Mouse (Mus musculus): ENCODE data around the gene Cacna2d2. TPM values are rescaled to one million over a fixed set of nuclear protein-coding genes. Genes with fewer than 3 reads are reported as not detected.

Cacna2d2 gene
- polyA plus RNA-seq, 1 experiment from 2014 or later: 0.35 TPM

DNA sequence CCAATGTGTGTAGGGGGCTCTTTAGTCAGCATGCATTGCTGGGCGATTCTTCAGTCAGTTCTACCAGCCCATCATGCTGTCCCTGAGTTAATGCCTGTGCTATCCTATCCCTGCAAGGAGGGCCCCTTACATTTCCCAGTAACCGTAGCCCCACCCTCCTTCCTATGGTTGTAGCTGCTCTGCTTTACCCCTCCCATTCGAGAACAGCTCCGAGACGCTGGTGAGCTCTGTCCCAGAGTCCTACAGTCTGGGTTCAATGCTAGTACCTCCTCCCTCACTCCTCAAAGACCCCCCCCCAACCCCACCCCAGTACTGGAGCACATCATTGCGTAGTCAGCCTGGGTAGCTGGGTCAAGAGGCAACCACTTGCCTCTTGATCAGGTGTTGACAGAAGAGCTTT lies 35.4 kb downstream of the Cacna2d2 start:
- Histone ChIP-seq H3K9ac (ENCODE audit: low read length) (no peak overlapping the region), H3K4me2 (ENCODE audit: low read length) (no peak overlapping the region), H3K27me3 (replicated peaks; ENCODE audit: control insufficient read depth, insufficient read depth, low read length) (no peaks in the 10 kb centered on the region), H3K4me3 (ENCODE audit: low read depth, low read length) (no peak overlapping the region), H3K9me3 (ENCODE audit: control insufficient read depth, low read length) (no peaks in the 10 kb centered on the region), H3K27ac (ENCODE audit: low read depth) (no peak overlapping the region), H3K36me3 (ENCODE audit: control insufficient read depth, insufficient read depth, low read length) (no peaks in the 10 kb centered on the region), H3K4me1 (replicated peaks; ENCODE audit: control insufficient read depth, insufficient read depth, low read length) (peaks cover 13% of the 10 kb centered on the region; the same call in 1 of the 2 replicates)
- DNase-seq (ENCODE audit: low spot score) (no peak), ATAC-seq (replicated peaks; ENCODE audit: low FRiP score, low TSS enrichment, low read depth) (0 out of 2 replicates have a peak, but pooled peaks have one; percentile 40)
- 18% methylated on average over 6 of the region's 6 CpGs for WGBS

DNA sequence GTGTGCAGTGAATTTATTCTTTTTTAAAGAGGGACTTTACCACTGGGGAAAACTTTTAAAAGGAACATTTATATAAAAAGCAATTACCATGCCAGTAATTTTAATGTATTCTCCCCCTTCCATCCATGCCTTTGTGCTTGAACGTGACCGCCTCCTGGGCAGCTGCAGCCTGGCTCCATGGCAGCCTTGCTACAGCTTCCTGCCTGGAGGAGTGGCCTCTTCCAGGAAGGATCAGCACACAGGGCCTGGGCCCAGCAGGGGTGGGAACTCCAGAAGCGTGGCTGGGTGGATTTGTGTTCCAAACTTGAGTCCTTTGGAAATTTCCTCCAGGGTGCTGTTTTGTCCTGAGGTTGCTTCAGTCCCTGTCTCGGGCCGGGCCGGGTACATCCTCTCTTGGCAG lies 35.9 kb downstream of the Cacna2d2 start:
- Histone ChIP-seq H3K4me1 (replicated peaks; ENCODE audit: control insufficient read depth, insufficient read depth, low read length) (peaks cover 13% of the 10 kb centered on the region; the same call in 1 of the 2 replicates), H3K4me3 (ENCODE audit: low read depth, low read length) (no peak overlapping the region), H3K27me3 (replicated peaks; ENCODE audit: control insufficient read depth, insufficient read depth, low read length) (no peaks in the 10 kb centered on the region), H3K4me2 (ENCODE audit: low read length) (no peak overlapping the region), H3K27ac (ENCODE audit: low read depth) (no peak overlapping the region), H3K9me3 (ENCODE audit: control insufficient read depth, low read length) (no peaks in the 10 kb centered on the region), H3K36me3 (ENCODE audit: control insufficient read depth, insufficient read depth, low read length) (no peaks in the 10 kb centered on the region), H3K9ac (ENCODE audit: low read length) (no peak overlapping the region)
- DNase-seq (ENCODE audit: low spot score) (no peak), ATAC-seq (replicated peaks; ENCODE audit: low FRiP score, low TSS enrichment, low read depth) (no peak)
- 42% methylated on average over 6 of the region's 6 CpGs for WGBS

DNA sequence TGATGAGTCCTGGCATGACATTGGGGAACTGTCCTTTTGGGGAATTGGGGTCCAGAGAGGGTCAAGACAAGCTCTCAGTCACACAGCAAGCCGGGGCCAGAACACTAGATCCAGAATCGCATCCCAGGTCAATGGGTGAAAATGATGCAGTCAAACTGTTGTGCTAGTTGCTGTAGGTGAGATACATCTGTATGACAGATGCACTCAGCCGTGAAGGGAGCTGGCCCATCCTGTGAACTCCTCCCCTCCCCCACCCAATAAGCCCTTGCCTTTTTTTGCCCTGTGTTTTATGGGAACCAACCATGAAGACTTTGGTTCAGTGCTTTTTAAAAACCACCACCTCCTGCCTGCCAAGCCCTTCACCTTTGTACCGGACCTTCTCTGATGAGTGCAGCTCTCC lies 43.5 kb downstream of the Cacna2d2 start:
- Histone ChIP-seq H3K4me3 (ENCODE audit: low read depth, low read length) (no peak overlapping the region), H3K27me3 (replicated peaks; ENCODE audit: control insufficient read depth, insufficient read depth, low read length) (no peaks in the 10 kb centered on the region), H3K27ac (ENCODE audit: low read depth) (no peak overlapping the region), H3K4me2 (ENCODE audit: low read length) (no peak overlapping the region), H3K9ac (ENCODE audit: low read length) (no peak overlapping the region), H3K36me3 (ENCODE audit: control insufficient read depth, insufficient read depth, low read length) (no peaks in the 10 kb centered on the region), H3K4me1 (replicated peaks; ENCODE audit: control insufficient read depth, insufficient read depth, low read length) (no peaks in the 10 kb centered on the region), H3K9me3 (ENCODE audit: control insufficient read depth, low read length) (no peaks in the 10 kb centered on the region)
- DNase-seq (ENCODE audit: low spot score) (no peak), ATAC-seq (replicated peaks; ENCODE audit: low FRiP score, low TSS enrichment, low read depth) (no peak)
- WGBS: 73% methylated on average over 4 of the region's 4 CpGs

DNA sequence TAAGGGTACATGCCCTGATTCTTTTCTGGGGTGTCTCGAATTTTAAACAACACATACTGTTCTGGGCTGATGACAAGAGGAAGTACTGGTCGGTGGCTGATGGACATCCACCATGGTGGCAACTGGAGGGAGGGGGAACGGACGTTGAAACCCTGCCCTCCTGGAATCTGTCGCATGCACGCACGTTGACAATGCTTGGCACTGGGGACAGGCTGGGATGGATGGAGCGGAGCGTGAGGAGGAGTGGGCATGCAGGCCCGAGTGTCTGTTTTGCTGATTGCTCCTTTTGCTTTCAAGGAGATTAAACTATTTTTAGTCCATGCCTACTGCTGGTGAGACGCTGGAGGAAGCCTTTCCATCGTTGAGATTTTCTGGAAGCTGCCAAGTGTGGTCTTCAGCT lies 43.9 kb downstream of the Cacna2d2 start:
- ATAC-seq (replicated peaks; ENCODE audit: low FRiP score, low TSS enrichment, low read depth) (no peak), DNase-seq (ENCODE audit: low spot score) (no peak)
- WGBS: 65% methylated on average over 12 of the region's 12 CpGs
- Histone ChIP-seq H3K4me1 (replicated peaks; ENCODE audit: control insufficient read depth, insufficient read depth, low read length) (no peaks in the 10 kb centered on the region), H3K27me3 (replicated peaks; ENCODE audit: control insufficient read depth, insufficient read depth, low read length) (no peaks in the 10 kb centered on the region), H3K9ac (ENCODE audit: low read length) (no peak overlapping the region), H3K27ac (ENCODE audit: low read depth) (no peak overlapping the region), H3K9me3 (ENCODE audit: control insufficient read depth, low read length) (no peaks in the 10 kb centered on the region), H3K4me2 (ENCODE audit: low read length) (no peak overlapping the region), H3K36me3 (ENCODE audit: control insufficient read depth, insufficient read depth, low read length) (no peaks in the 10 kb centered on the region), H3K4me3 (ENCODE audit: low read depth, low read length) (no peak overlapping the region)

DNA sequence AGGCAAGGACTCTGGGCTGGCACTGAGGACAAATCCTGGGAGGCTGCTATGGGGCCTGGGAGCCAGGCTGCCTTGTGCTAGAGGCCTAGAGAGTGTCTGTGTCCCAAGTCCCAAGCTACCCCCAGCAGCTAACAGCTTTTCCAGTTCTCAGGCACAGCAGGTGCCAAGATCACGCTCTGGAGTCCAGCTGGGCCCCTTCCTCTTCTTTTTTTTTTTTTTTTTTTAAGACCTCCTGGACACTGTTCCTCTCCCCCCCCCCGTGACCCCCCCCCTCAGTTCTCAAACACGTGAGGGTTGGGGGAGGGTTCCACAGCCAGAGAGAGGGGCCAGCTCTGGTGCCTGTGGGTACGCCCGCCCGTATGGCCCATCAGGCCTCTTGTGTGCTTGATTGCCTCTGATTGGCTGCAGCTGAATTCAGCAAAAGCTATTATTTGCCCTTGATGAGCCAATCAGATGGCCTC lies 45.6 kb downstream of the Cacna2d2 start:
- H3K9me3 ChIP-seq (ENCODE audit: control insufficient read depth, low read length): no peaks in the 10 kb centered on the region
- no peaks in the 10 kb centered on the region for H3K4me1 ChIP-seq (replicated peaks; ENCODE audit: control insufficient read depth, insufficient read depth, low read length)
- H3K9ac ChIP-seq (ENCODE audit: low read length): no peak overlapping the region
- H3K4me2 ChIP-seq (ENCODE audit: low read length): no peak overlapping the region
- H3K27me3 ChIP-seq (replicated peaks; ENCODE audit: control insufficient read depth, insufficient read depth, low read length): no peaks in the 10 kb centered on the region
- H3K27ac ChIP-seq (ENCODE audit: low read depth): no peak overlapping the region
- no peak for ATAC-seq (replicated peaks; ENCODE audit: low FRiP score, low TSS enrichment, low read depth)
- no peak overlapping the region for H3K4me3 ChIP-seq (ENCODE audit: low read depth, low read length)
- H3K36me3 ChIP-seq (ENCODE audit: control insufficient read depth, insufficient read depth, low read length): no peaks in the 10 kb centered on the region
- no peak for DNase-seq (ENCODE audit: low spot score)
- 38% methylated on average over 4 of the region's 6 CpGs for WGBS

DNA sequence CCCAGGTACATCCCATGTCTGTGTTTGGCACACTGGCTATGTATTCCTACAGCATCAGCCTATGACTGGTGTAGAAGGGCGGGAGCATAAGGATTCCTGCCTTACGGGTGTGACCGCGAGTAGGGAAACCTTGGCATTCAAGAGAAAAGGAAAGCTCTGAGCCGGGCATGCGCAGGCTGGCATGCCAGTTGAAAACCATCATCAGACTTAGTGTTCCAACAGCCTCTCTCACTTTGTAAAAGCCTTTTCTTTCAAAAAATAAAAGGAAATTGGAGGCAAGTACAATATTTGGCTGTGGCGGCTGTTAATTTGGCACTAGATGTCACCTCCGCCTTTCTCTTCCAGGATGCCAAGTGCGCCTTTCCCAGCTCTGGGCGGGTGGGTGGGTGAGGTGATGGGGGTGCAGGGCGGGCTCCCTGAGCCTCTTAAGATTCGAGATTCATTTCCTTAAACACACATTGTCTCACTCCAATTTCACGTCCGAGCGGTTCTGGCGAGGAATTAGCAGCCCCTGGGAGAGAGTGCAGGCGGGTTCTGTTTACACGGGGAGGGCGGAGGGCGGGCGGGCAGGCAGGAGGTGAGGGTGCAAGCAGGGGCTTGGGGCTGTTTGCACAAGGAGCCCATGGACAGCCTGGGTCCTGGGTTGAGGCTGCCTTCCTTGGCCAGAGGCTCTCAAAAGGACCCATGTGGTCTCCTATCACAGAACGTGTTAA lies 49.5 kb downstream of the Cacna2d2 start:
- no peak for DNase-seq (ENCODE audit: low spot score)
- H3K27me3 ChIP-seq (replicated peaks; ENCODE audit: control insufficient read depth, insufficient read depth, low read length): no peaks in the 10 kb centered on the region
- H3K27ac ChIP-seq (ENCODE audit: low read depth): no peak overlapping the region
- no peak overlapping the region for H3K9ac ChIP-seq (ENCODE audit: low read length)
- H3K36me3 ChIP-seq (ENCODE audit: control insufficient read depth, insufficient read depth, low read length): no peaks in the 10 kb centered on the region
- no peaks in the 10 kb centered on the region for H3K9me3 ChIP-seq (ENCODE audit: control insufficient read depth, low read length)
- 32% methylated on average over 22 of the region's 22 CpGs for whole genome bisulfite sequencing
- no peak overlapping the region for H3K4me3 ChIP-seq (ENCODE audit: low read depth, low read length)
- ATAC-seq (replicated peaks; ENCODE audit: low FRiP score, low TSS enrichment, low read depth): peak; percentile 10; the same call in 1 of the 2 replicates
- no peaks in the 10 kb centered on the region for H3K4me1 ChIP-seq (replicated peaks; ENCODE audit: control insufficient read depth, insufficient read depth, low read length)
- H3K4me2 ChIP-seq (ENCODE audit: low read length): no peak overlapping the region

DNA sequence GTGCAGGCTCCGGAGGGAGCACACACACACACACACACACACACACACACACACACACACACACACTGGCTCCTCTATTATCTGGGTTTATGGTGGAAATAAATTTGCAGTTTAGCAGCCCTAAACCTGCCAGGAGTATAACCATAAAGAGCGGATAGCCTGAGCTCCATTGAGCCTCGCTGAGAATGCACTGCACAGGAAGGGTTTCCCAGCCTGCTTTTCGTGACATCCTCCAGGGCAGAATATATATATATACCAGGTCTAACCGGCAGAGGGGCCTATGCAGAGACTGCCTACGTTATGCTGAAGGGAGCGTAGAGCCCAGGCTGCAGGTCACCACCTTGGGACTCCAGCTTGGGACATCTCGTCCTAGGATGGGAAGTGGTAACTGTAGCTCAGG lies 52.0 kb downstream of the Cacna2d2 start:
- Histone ChIP-seq H3K9me3 (ENCODE audit: control insufficient read depth, low read length) (no peaks in the 10 kb centered on the region), H3K36me3 (ENCODE audit: control insufficient read depth, insufficient read depth, low read length) (no peaks in the 10 kb centered on the region), H3K27ac (ENCODE audit: low read depth) (no peak overlapping the region), H3K4me2 (ENCODE audit: low read length) (no peak overlapping the region), H3K9ac (ENCODE audit: low read length) (no peak overlapping the region), H3K4me1 (replicated peaks; ENCODE audit: control insufficient read depth, insufficient read depth, low read length) (no peaks in the 10 kb centered on the region), H3K4me3 (ENCODE audit: low read depth, low read length) (no peak overlapping the region), H3K27me3 (replicated peaks; ENCODE audit: control insufficient read depth, insufficient read depth, low read length) (no peaks in the 10 kb centered on the region)
- WGBS: 50% methylated on average over 8 of the region's 8 CpGs
- DNase-seq (ENCODE audit: low spot score) (no peak), ATAC-seq (replicated peaks; ENCODE audit: low FRiP score, low TSS enrichment, low read depth) (no peak)

DNA sequence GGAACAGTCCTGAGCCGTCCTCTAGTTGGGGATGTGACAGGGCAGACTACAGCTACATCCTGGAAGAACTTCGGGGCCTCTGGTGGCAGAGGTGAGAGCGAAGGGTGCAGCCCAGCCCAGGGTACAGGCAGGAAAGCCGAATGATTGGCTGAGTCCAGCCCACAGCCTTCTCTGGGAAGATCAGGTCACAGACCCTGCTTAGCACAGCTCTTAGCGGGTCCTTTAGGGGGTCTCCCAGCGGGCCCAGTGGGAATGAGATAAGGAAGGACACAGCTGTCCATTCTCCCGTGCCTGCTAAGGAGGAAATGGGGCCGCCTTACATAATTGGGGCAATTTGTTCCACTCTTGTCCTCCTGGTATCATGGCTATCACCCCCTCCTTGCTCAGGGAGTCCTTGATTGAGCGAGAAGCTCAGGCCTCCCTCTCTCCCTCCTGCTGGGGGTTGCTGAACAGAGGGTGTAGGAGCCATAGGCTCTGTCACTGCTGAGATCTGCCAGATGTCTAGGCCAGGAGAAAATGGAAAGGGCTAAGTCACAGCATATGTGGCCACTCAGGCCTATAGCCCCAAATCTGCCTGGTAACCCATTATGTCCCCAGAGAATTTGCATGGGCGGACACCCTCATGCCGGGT lies 52.6 kb downstream of the Cacna2d2 start:
- ATAC-seq (replicated peaks; ENCODE audit: low FRiP score, low TSS enrichment, low read depth) (no peak), DNase-seq (ENCODE audit: low spot score) (no peak)
- WGBS: 45% methylated on average over 11 of the region's 11 CpGs
- no peaks in the 10 kb centered on the region for H3K4me1 ChIP-seq (replicated peaks; ENCODE audit: control insufficient read depth, insufficient read depth, low read length)
- H3K9me3 ChIP-seq (ENCODE audit: control insufficient read depth, low read length): no peaks in the 10 kb centered on the region
- H3K4me3 ChIP-seq (ENCODE audit: low read depth, low read length): no peak overlapping the region
- H3K9ac ChIP-seq (ENCODE audit: low read length): no peak overlapping the region
- no peak overlapping the region for H3K4me2 ChIP-seq (ENCODE audit: low read length)
- H3K36me3 ChIP-seq (ENCODE audit: control insufficient read depth, insufficient read depth, low read length): no peaks in the 10 kb centered on the region
- no peak overlapping the region for H3K27ac ChIP-seq (ENCODE audit: low read depth)
- H3K27me3 ChIP-seq (replicated peaks; ENCODE audit: control insufficient read depth, insufficient read depth, low read length): no peaks in the 10 kb centered on the region

DNA sequence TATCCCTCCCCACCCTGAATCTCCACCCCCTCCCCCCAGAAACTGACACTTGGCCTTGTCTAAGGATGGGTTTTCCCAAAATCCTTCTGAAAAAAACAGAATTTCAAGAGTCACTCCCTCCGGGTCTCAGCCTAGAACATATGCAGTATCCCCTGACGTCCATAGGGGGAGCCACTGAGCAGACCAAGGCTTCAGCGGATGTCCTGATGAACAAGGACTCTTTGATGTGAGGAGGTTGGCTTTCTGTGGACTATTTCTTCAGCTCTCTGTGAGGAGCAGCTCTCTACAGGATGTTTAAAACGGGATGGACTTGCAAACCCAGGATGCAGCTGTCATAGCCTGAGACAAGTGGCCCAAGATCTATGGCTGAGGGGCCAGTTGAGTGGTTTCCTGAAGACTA lies 53.1 kb downstream of the Cacna2d2 start:
- Histone ChIP-seq H3K9ac (ENCODE audit: low read length) (no peak overlapping the region), H3K4me3 (ENCODE audit: low read depth, low read length) (no peak overlapping the region)

More for the DNA sequence above, 53.1 kb downstream of the Cacna2d2 start:
- 30% methylated on average over 4 of the region's 4 CpGs for WGBS
- H3K4me1 ChIP-seq (replicated peaks; ENCODE audit: control insufficient read depth, insufficient read depth, low read length): no peaks in the 10 kb centered on the region
- no peaks in the 10 kb centered on the region for H3K27me3 ChIP-seq (replicated peaks; ENCODE audit: control insufficient read depth, insufficient read depth, low read length)
- no peaks in the 10 kb centered on the region for H3K9me3 ChIP-seq (ENCODE audit: control insufficient read depth, low read length)
- no peaks in the 10 kb centered on the region for H3K36me3 ChIP-seq (ENCODE audit: control insufficient read depth, insufficient read depth, low read length)
- no peak for DNase-seq (ENCODE audit: low spot score)
- no peak overlapping the region for H3K4me2 ChIP-seq (ENCODE audit: low read length)
- H3K27ac ChIP-seq (ENCODE audit: low read depth): no peak overlapping the region
- no peak for ATAC-seq (replicated peaks; ENCODE audit: low FRiP score, low TSS enrichment, low read depth)
